Mouse (Mus musculus): ENCODE data around the gene Col12a1. TPM values are rescaled to one million over a fixed set of nuclear protein-coding genes. Genes with fewer than 3 reads are reported as not detected.

The Col12a1 gene
- polyA plus RNA-seq, 1 experiment from 2014 or later: 6.2 TPM

Other genes with a start within 250 kb of the Col12a1 start
- gene Cox7a2, start 41.0 kb upstream of the Col12a1 start, polyA plus RNA-seq (2014; fragmentation: Nextera tagmentation; extraction: Ambion mirVana): 778 and 998 TPM in 2 replicates
- 103 and 131 TPM in 2 replicates for gene Tmem30a, start 74.7 kb upstream of the Col12a1 start, polyA plus RNA-seq (2014; fragmentation: Nextera tagmentation; extraction: Ambion mirVana)

Measured in midbrain, embryonic 14.5 days (tissue).